Mouse (Mus musculus) CD4-positive, CD25-positive, alpha-beta regulatory T cell, adult 2 months (primary cell): Measurements from ENCODE around the gene Card10.

Source experiments
- DNase-seq: peaks from one replicate; pipeline ENCODE4 v3.0.0-alpha.2; 2012; ENCODE audit warnings: low read depth, low spot score

Gene Card10

GRCm38 (mm10) chr15:78801971-78802741 is 686 bp downstream of the Card10 start:
- DNase-seq = peak; percentile 63

- DNase-seq = no peak
These were observed 1.3 kb downstream of the Card10 start for GRCm38 (mm10) chr15:78801571-78801970.

- DNase-seq = no peak
These were observed 3.8 kb downstream of the Card10 start for GRCm38 (mm10) chr15:78799029-78799428.

GRCm38 (mm10) chr15:78797060-78797329 is 5.8 kb downstream of the Card10 start:
- no peak for DNase-seq

GRCm38 (mm10) chr15:78796196-78797059 is 6.4 kb downstream of the Card10 start:
- no peak for DNase-seq

GRCm38 (mm10) chr15:78790990-78791389 is 11.9 kb downstream of the Card10 start:
- DNase-seq = no peak

GRCm38 (mm10) chr15:78790451-78790850 is 12.4 kb downstream of the Card10 start:
- no peak for DNase-seq

GRCm38 (mm10) chr15:78789721-78790323 is 13.0 kb downstream of the Card10 start:
- no peak for DNase-seq

GRCm38 (mm10) chr15:78788042-78788441 is 14.8 kb downstream of the Card10 start:
- DNase-seq = no peak

GRCm38 (mm10) chr15:78787287-78787856 is 15.5 kb downstream of the Card10 start:
- no peak for DNase-seq

GRCm38 (mm10) chr15:78786411-78786818 is 16.4 kb downstream of the Card10 start:
- no peak for DNase-seq

- no peak for DNase-seq
These were observed 16.9 kb downstream of the Card10 start for GRCm38 (mm10) chr15:78785961-78786360.

GRCm38 (mm10) chr15:78785258-78785657 is 17.6 kb downstream of the Card10 start:
- DNase-seq = no peak

GRCm38 (mm10) chr15:78784520-78784919 is 18.3 kb downstream of the Card10 start:
- no peak for DNase-seq

GRCm38 (mm10) chr15:78782348-78783103 is 20.3 kb downstream of the Card10 start:
- DNase-seq = peak; percentile 16

- no peak for DNase-seq
These were observed 21.9 kb downstream of the Card10 start for GRCm38 (mm10) chr15:78780908-78781307.

- DNase-seq = no peak
These were observed 22.5 kb downstream of the Card10 start for GRCm38 (mm10) chr15:78780359-78780758.

- no peak for DNase-seq
These were observed 23.2 kb downstream of the Card10 start for GRCm38 (mm10) chr15:78779690-78780089.

- DNase-seq = peak; percentile 37
These were observed 23.6 kb downstream of the Card10 start for GRCm38 (mm10) chr15:78779253-78779652.

GRCm38 (mm10) chr15:78778077-78778870 is 24.6 kb downstream of the Card10 start:
- peak; percentile 86 for DNase-seq
